Mouse (Mus musculus): ENCODE measurements around the gene Lgr5. TPM values are rescaled to one million over a fixed set of nuclear protein-coding genes. Genes with fewer than 3 reads are reported as not detected.

Lgr5 gene
- total and polyA plus RNA-seq, 2 experiments, result 3.4 to 3.6 TPM

DNA sequence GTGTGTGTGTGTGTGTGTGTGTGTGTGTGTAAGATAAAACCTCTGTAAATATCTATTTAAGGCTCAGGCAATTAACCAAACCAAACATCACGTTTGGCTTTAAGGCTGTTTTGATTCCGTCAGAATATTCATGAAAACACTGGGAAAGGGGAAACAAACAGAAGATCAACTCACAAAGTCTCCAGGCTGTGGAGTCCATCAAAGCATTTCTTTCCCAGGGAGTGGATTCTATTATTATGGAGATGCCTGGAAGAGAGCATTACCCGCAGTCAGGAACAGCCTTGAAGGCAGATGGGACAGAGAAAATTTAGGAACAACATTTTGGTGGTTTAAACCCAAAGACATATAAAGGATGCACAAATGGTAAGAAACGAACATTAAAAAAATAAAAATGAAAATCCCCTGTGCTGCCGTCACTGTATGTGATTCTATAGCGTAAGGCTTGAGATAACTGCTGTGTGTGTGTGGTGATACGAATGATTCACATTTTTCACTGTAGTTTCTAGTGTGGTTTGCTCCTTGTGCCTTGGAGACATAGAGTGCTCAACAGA is 112.5 kb downstream of the Lgr5 start:
- H3K36me3 ChIP-seq (ENCODE audit: control insufficient read depth, insufficient read depth, low read length), result no peaks in the 10 kb centered on the region; the same call in 1 of the 2 replicates
- H3K27ac ChIP-seq (replicated peaks; ENCODE audit: insufficient read depth, low read depth, low read length), result no peak overlapping the region
- no peak overlapping the region for H3K4me3 ChIP-seq (ENCODE audit: insufficient read depth, low read depth, low read length)
- H3K4me1 ChIP-seq (ENCODE audit: control insufficient read depth, insufficient read depth, low read length), result peaks cover 4% of the 10 kb centered on the region; the same call in 1 of the 2 replicates
- TF ChIP-seq CTCF (IDR thresholded peaks at IDR 0.05; ENCODE audit: low read depth, low read length) (no peak), POLR2A (IDR thresholded peaks at IDR 0.05; ENCODE audit: extremely low read depth, insufficient read depth, low read length) (no peak)
- WGBS, result 89% methylated on average over 7 of the region's 7 CpGs
- H3K79me2 ChIP-seq (ENCODE audit: control insufficient read depth, insufficient read depth, low read length), result no peaks in the 10 kb centered on the region
- DNase-seq (ENCODE audit: extremely low read depth, low read depth, low spot score), result no peak
- no peak overlapping the region for H3K9ac ChIP-seq (ENCODE audit: low read depth, low read length)
- H3K27me3 ChIP-seq (ENCODE audit: control insufficient read depth, insufficient read depth, low read length), result 0 out of 2 replicates have a peak, but pooled peaks cover 3% of the 10 kb centered on the region

GRCm38 (mm10) chr10:115473213-115473961 is 114.2 kb downstream of the Lgr5 start:
- H3K27ac ChIP-seq (replicated peaks; ENCODE audit: insufficient read depth, low read depth, low read length), result no peak overlapping the region
- H3K9ac ChIP-seq (ENCODE audit: low read depth, low read length), result no peak overlapping the region
- DNase-seq (ENCODE audit: extremely low read depth, low read depth, low spot score), result no peak
- WGBS, result 88% methylated on average over 6 of the region's 6 CpGs
- no peaks in the 10 kb centered on the region for H3K79me2 ChIP-seq (ENCODE audit: control insufficient read depth, insufficient read depth, low read length)
- H3K4me1 ChIP-seq (ENCODE audit: control insufficient read depth, insufficient read depth, low read length), result peaks cover 1% of the 10 kb centered on the region; the same call in 1 of the 2 replicates
- no peak overlapping the region for H3K4me3 ChIP-seq (ENCODE audit: insufficient read depth, low read depth, low read length)
- no peak for TF ChIP-seq POLR2A (IDR thresholded peaks at IDR 0.05; ENCODE audit: extremely low read depth, insufficient read depth, low read length)
- no peak for TF ChIP-seq CTCF (IDR thresholded peaks at IDR 0.05; ENCODE audit: low read depth, low read length)
- H3K36me3 ChIP-seq (ENCODE audit: control insufficient read depth, insufficient read depth, low read length), result no peaks in the 10 kb centered on the region; the same call in 1 of the 2 replicates
- 0 out of 2 replicates have a peak, but pooled peaks cover 2% of the 10 kb centered on the region for H3K27me3 ChIP-seq (ENCODE audit: control insufficient read depth, insufficient read depth, low read length)

DNA sequence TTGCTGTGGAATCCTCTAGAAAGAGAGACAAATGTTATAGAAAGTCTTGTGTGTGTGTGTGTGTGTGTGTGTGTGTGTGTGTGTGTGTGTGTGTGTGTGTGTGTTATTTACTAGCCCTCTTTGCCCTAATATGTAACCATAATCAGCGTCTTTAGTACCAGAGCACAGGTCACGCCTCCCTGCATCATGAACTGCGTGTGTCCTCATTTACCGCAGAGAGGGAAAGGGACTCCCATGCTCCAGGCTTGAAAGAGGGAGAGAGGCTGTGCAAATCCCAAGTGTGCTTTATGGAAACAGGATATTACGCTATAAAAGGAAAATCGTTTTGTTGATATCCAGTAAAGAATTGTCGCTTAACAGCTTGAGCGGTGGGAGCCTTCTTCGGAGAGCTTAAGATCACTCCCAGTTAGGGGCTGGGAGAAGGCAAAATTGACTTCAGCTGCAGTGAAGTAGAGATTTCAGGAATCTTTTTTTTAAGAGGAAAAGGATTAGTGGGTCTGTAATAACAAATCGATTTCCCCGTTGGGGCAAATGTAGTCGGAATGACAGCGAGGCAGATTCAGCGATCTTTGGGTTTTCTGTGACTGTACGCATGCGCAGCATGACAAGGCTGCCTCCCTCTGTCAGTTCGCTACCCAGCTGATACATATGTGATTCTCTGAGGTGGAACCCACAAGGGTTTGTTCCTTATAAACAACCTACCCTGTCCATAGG is 116.8 kb downstream of the Lgr5 start:
- H3K4me1 ChIP-seq (ENCODE audit: control insufficient read depth, insufficient read depth, low read length), result no peaks in the 10 kb centered on the region
- no peak for DNase-seq (ENCODE audit: extremely low read depth, low read depth, low spot score)
- H3K4me3 ChIP-seq (ENCODE audit: insufficient read depth, low read depth, low read length), result no peak overlapping the region
- WGBS, result 83% methylated on average over 17 of the region's 17 CpGs
- TF ChIP-seq POLR2A (IDR thresholded peaks at IDR 0.05; ENCODE audit: extremely low read depth, insufficient read depth, low read length), result no peak
- no peak overlapping the region for H3K27ac ChIP-seq (replicated peaks; ENCODE audit: insufficient read depth, low read depth, low read length)
- no peaks in the 10 kb centered on the region for H3K79me2 ChIP-seq (ENCODE audit: control insufficient read depth, insufficient read depth, low read length)
- no peak overlapping the region for H3K9ac ChIP-seq (ENCODE audit: low read depth, low read length)
- H3K36me3 ChIP-seq (ENCODE audit: control insufficient read depth, insufficient read depth, low read length), result no peaks in the 10 kb centered on the region; the same call in 1 of the 2 replicates
- H3K27me3 ChIP-seq (ENCODE audit: control insufficient read depth, insufficient read depth, low read length), result no peaks in the 10 kb centered on the region

- Histone ChIP-seq H3K27ac (replicated peaks; ENCODE audit: insufficient read depth, low read depth, low read length) (no peak overlapping the region), H3K4me1 (ENCODE audit: control insufficient read depth, insufficient read depth, low read length) (no peaks in the 10 kb centered on the region), H3K27me3 (ENCODE audit: control insufficient read depth, insufficient read depth, low read length) (no peaks in the 10 kb centered on the region), H3K9ac (ENCODE audit: low read depth, low read length) (no peak overlapping the region), H3K79me2 (ENCODE audit: control insufficient read depth, insufficient read depth, low read length) (no peaks in the 10 kb centered on the region), H3K36me3 (ENCODE audit: control insufficient read depth, insufficient read depth, low read length) (no peaks in the 10 kb centered on the region; the same call in 1 of the 2 replicates), H3K4me3 (ENCODE audit: insufficient read depth, low read depth, low read length) (no peak overlapping the region)
- 75% methylated on average over 7 of the region's 7 CpGs for WGBS
- TF ChIP-seq POLR2A (IDR thresholded peaks at IDR 0.05; ENCODE audit: extremely low read depth, insufficient read depth, low read length), result no peak
- no peak for TF ChIP-seq CTCF (IDR thresholded peaks at IDR 0.05; ENCODE audit: low read depth, low read length)
- DNase-seq (ENCODE audit: extremely low read depth, low read depth, low spot score), result no peak
Measured at GRCm38 (mm10) chr10:115469040-115469439, 118.5 kb downstream of the Lgr5 start.

- no peak for TF ChIP-seq CTCF (IDR thresholded peaks at IDR 0.05; ENCODE audit: low read depth, low read length)
- TF ChIP-seq POLR2A (IDR thresholded peaks at IDR 0.05; ENCODE audit: extremely low read depth, insufficient read depth, low read length), result no peak
- DNase-seq (ENCODE audit: extremely low read depth, low read depth, low spot score), result no peak
- Histone ChIP-seq H3K27ac (replicated peaks; ENCODE audit: insufficient read depth, low read depth, low read length) (no peak overlapping the region), H3K27me3 (ENCODE audit: control insufficient read depth, insufficient read depth, low read length) (no peaks in the 10 kb centered on the region), H3K9ac (ENCODE audit: low read depth, low read length) (no peak overlapping the region), H3K4me3 (ENCODE audit: insufficient read depth, low read depth, low read length) (no peak overlapping the region), H3K79me2 (ENCODE audit: control insufficient read depth, insufficient read depth, low read length) (no peaks in the 10 kb centered on the region), H3K36me3 (ENCODE audit: control insufficient read depth, insufficient read depth, low read length) (no peaks in the 10 kb centered on the region; the same call in 1 of the 2 replicates), H3K4me1 (ENCODE audit: control insufficient read depth, insufficient read depth, low read length) (no peaks in the 10 kb centered on the region)
- WGBS, result 86% methylated on average over 7 of the region's 7 CpGs
Measured at GRCm38 (mm10) chr10:115468632-115469031, 118.9 kb downstream of the Lgr5 start.

All from liver, adult 2 months (tissue).